Mouse (Mus musculus) megakaryocyte-erythroid progenitor cell, adult 5 weeks (primary cell): ENCODE data around the gene Tie1. TPM values are rescaled to one million over a fixed set of nuclear protein-coding genes. Genes with fewer than 3 reads are reported as not detected.

Source experiments
- polyA plus RNA-seq: library from polyadenylated mRNA; stranded (reverse); fragments of >175 nt; gene quantifications from 2 replicates; pipeline ENCODE4 v1.2.3, GENCODE M21; 2012

Tie1 gene
- polyA plus RNA-seq, result 19.4 and 28.6 TPM in 2 replicates

GRCm38 (mm10) chr4:118489717-118490132 lies at the start of gene Tie1:
Gene Tie1, minus strand, starts transcription at chr4:118490061.

DNA sequence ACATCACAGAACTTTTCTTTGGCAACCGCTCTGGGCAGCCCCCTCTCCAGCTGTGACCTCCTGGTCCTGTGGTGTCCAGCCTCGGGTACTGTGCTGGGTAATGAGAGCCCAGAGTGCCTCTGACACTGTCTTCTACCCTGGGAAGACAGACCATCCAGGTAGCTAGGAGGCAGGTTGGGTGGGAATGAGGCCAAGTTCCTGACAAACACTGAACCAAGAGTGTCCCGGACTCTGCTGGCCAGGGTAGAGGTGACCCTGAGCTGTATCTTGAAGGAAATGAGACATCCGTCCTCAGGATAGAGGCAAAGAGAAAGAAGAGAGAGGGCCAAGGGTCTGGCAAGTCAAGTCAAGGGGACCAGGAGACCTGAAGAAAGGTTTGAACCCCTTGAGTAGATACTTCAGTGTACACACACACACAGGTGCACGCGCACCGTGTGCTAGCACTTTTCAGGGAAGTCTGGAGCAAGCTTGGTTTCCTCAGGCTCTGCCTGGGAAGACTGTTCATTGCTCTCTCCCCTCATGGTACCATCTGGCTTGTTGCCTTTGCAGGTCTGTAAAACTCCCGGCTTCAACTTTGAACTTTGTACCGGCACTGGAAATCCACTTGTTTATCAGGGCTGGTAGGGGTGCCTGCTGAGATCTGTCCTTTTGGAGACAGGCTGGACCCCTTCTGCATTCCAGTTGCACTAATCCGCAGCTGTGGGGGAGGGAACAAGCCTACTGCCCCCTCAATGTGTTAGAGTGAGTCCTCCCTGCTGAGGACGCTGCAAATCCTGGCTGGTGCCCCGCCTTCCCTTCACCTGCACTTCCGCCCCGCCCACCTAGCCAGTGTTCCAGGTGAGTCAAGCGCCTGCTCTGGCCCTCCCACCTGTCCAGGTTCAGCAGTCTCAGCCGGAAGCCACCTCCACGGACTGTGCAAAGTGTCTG lies 36.8 kb upstream of the Tie1 start, which contains the start of gene 2610528J11Rik:
Gene 2610528J11Rik (plus strand): TSS at position 592 of the 927 bp plus-strand sequence.

GRCm38 (mm10) chr4:118457345-118457975 lies 32.4 kb downstream of the Tie1 start, which contains the start of gene Mpl:
Gene Mpl, minus strand, starts transcription at chr4:118457513.

DNA sequence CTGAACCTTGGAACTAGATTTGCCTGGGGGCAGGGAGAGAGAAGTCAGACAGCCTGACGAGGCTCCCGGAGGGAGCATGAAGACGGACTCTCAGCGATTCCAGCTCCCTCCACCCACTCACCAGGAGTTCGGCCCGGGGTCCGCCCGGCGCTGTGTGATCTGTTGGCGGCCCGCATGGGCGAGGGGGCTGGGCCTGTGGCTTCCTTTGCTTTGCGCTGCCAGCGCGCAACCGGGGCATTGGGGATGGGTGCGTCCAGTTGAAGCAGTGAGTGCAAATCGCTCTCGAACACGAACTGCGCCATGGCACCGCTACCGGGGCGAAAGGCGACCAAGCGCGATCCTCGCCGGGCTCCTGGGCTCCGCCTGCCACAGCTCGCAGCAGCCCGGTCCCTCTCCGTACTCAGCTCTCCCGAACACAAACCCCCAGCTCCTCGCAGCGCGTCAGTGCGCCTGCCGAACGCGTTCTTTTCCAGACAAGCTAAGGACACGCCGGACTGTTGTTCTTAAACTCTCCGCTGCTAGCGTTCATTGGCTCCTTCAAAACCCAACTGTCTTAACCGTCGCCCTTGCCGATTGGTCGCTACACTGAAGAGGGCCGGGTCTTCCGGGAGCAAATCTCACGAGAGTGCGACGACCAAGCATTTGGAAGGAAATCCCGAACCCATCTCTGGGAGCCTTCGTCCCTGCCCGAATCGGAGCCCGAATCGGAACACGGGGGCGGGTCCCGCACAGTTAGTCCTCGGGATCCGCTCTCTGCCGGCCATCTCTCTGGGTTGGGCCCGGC lies 52.8 kb downstream of the Tie1 start, which contains the start of gene Cdc20:
Gene Cdc20 (minus strand): TSS at position 533 of the 784 bp plus-strand sequence.

DNA sequence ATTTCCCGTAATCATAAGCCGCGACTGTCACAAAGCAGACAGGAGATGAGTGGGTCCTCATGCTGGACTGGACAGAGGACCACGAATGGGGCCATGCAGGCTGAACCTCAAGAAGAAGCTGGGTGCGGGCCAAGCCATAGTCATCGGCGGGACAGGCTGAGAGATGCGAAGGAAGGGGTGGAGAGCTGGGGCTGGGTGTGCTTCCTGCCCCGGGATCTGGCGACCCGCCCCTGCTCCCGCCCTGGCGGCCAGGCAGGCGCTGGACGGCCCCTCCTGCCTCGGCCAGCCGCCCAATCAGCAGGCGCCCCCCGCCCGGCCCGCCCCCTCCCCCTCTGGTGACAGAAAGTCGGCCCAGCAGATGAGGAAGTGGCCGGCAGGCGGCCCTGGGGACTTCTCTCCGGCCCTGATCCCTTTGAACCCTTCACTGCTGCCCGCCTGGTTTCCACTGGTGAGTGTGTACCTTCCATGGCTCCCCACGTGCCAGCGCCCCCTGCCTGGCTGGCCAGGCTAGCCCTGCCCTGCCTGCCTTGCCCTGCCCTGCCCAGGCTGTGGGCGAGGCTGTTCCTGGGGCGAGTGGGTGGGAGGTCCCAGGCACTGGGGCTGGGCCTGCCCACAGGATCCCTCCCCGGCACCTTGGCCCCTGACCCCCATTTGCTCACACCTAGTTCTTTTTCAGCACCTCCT lies 62.0 kb downstream of the Tie1 start, which contains the start of gene Elovl1:
Gene Elovl1 (plus strand): TSS at position 326 of the 684 bp plus-strand sequence.

Other genes starting within 250 kb of the Tie1 start
- gene Ptprf, start 198.7 kb downstream of the Tie1 start, polyA plus RNA-seq, result 0.78 and 1.4 TPM in 2 replicates
- gene Szt2, start 80.8 kb downstream of the Tie1 start, polyA plus RNA-seq, result 62.9 and 83.0 TPM in 2 replicates
- gene Med8, start 80.7 kb downstream of the Tie1 start, polyA plus RNA-seq, result 21.4 and 25.8 TPM in 2 replicates
- 65.0 and 83.4 TPM in 2 replicates for gene Elovl1, start 62.0 kb downstream of the Tie1 start, polyA plus RNA-seq
- 93.6 and 123 TPM in 2 replicates for gene Cdc20, start 52.7 kb downstream of the Tie1 start, polyA plus RNA-seq
- 21.8 and 37.2 TPM in 2 replicates for gene Mpl, start 32.5 kb downstream of the Tie1 start, polyA plus RNA-seq
- gene 2610528J11Rik, start 36.9 kb upstream of the Tie1 start, polyA plus RNA-seq, result 0.40 and 0.70 TPM in 2 replicates
- gene Tmem125, start 54.0 kb upstream of the Tie1 start, polyA plus RNA-seq, result 0.21 and 0.51 TPM in 2 replicates
- gene Cfap57, start 130.7 kb upstream of the Tie1 start, polyA plus RNA-seq, result 0.15 and 0.48 TPM in 2 replicates
- gene Ebna1bp2, start 130.7 kb upstream of the Tie1 start, polyA plus RNA-seq, result 22.2 and 32.5 TPM in 2 replicates
- not detected in 2 replicates for gene Olfr62, start 168.9 kb upstream of the Tie1 start, polyA plus RNA-seq
- gene Olfr1342, start 202.7 kb upstream of the Tie1 start, polyA plus RNA-seq, result not detected in 2 replicates
- gene Olfr1341, start 213.5 kb upstream of the Tie1 start, polyA plus RNA-seq, result not detected in 2 replicates
- gene Olfr1340, start 230.1 kb upstream of the Tie1 start, polyA plus RNA-seq, result not detected in 2 replicates
- not detected in 2 replicates for gene Olfr1339, start 242.1 kb upstream of the Tie1 start, polyA plus RNA-seq